Mouse (Mus musculus) myocyte (in vitro differentiated cells): Measurements from ENCODE around the gene Dpm1.

Source experiments
- E2F4 ChIP-seq: IDR thresholded peaks from one replicate; pipeline ENCODE4 v1.6.1; 2011; ENCODE audit warnings: mild to moderate bottlenecking, control low read depth, moderate library complexity; ENCODE audit not compliant: insufficient read depth
- MAX ChIP-seq: IDR thresholded peaks from one replicate; pipeline ENCODE4 v1.6.1; 2011; ENCODE audit warnings: low read depth, mild to moderate bottlenecking, control low read depth
- MYOD1 ChIP-seq, 3 experiments: IDR thresholded peaks; one replicate each; pipeline ENCODE4 v1.6.1; 2011; ENCODE audit warnings: control low read depth in 2 of 3, low read depth in 2 of 3, mild to moderate bottlenecking in 2 of 3, moderate library complexity in 1 of 3; ENCODE audit not compliant: insufficient read length in 2 of 3, control insufficient read depth in 1 of 3
- MYOG ChIP-seq, 3 experiments: IDR thresholded peaks; one replicate each; pipeline ENCODE4 v1.6.1; 2011; ENCODE audit warnings: control low read depth in 2 of 3, low read depth in 2 of 3, mild to moderate bottlenecking in 2 of 3; ENCODE audit not compliant: insufficient read length in 2 of 3, control insufficient read depth in 1 of 3, insufficient read depth in 1 of 3
- POLR2A ChIP-seq: IDR thresholded peaks from one replicate; pipeline ENCODE4 v1.6.1; 2011; ENCODE audit warnings: low read depth, mild to moderate bottlenecking, control low read depth, moderate library complexity; ENCODE audit not compliant: insufficient read length
- USF1 ChIP-seq: IDR thresholded peaks from one replicate; pipeline ENCODE4 v1.6.1; 2011; ENCODE audit warnings: low read depth, mild to moderate bottlenecking, control low read depth, moderate library complexity

DNA sequence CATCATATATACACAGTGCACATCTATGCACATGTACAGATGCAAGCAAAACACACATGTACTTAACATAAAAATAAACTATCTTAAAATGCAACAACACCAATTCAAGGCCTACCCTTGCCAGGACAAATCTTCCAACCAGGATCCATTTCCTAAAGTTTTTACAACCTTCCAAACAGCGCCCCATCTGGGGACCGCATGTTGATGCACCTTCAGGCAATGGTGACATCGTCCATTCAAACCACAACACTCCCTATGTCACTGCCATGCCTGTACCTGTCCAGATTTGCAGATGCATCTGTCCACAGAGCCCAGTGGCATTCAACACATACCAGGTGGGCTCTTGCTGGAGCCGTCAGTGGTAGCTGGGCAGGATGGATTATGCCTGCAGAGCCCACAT is 12.9 kb upstream of the Dpm1 start:
- no peak for TF ChIP-seq MYOD1 (IDR thresholded peaks at IDR 0.05; ENCODE audit: control insufficient read depth in 1 of 3, insufficient read length in 2 of 3, low read depth in 2 of 3)
- TF ChIP-seq POLR2A = no peak
- no peak for TF ChIP-seq USF1
- TF ChIP-seq MYOG (IDR thresholded peaks at IDR 0.05; ENCODE audit: control insufficient read depth in 1 of 3, insufficient read depth in 1 of 3, insufficient read length in 2 of 3, low read depth in 2 of 3) = no peak
- TF ChIP-seq MAX = no peak
- no peak for TF ChIP-seq E2F4
